Mouse (Mus musculus) testis, adult 2 months (tissue): ENCODE data around the gene Spata31d1a.

Experiments used
- CTCF ChIP-seq: fragments of 200-500 bp; IDR thresholded peaks from 2 replicates; pipeline ENCODE4 v1.5.1; 2012; ENCODE audit warnings: low read depth, mild to moderate bottlenecking, inconsistent platforms, low read length, moderate library complexity; ENCODE audit not compliant: control insufficient read depth, insufficient read depth, insufficient replicate concordance
- POLR2A ChIP-seq: fragments of 200-500 bp; IDR thresholded peaks from 2 replicates; pipeline ENCODE4 v1.6.1; 2012; ENCODE audit warnings: low read depth, mild to moderate bottlenecking, inconsistent platforms, low read length, moderate library complexity; ENCODE audit not compliant: control insufficient read depth

DNA sequence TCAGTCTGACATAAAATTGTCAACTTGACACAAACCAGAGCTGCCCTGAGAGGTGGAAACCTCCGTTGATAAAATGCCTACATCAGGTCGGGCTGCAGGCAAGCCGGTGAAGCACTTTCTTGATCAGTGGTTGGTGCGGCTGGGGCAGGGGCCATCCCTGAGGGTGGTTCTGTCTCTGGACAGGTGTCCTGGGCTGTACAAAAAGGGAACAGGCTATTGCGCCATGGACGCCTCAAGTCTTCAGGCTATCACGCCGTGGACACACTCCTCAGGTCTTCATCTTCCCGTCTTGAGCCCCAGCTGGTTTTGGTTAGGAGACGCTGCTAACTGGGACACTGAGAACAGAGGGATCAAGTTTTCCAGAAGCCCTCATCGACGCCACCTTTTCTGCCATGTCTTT, 40.2 kb upstream of the Spata31d1a start:
- TF ChIP-seq CTCF: no peak
- no peak for TF ChIP-seq POLR2A
